Mouse (Mus musculus): ENCODE data around the gene Mical3. TPM values are rescaled to one million over a fixed set of nuclear protein-coding genes. Genes with fewer than 3 reads are reported as not detected.
A peak's percentile ranks its signal among the peaks of the same experiment; 100 is the strongest.

Mical3 gene
- polyA plus RNA-seq, 1 experiment: 16.2 TPM

DNA sequence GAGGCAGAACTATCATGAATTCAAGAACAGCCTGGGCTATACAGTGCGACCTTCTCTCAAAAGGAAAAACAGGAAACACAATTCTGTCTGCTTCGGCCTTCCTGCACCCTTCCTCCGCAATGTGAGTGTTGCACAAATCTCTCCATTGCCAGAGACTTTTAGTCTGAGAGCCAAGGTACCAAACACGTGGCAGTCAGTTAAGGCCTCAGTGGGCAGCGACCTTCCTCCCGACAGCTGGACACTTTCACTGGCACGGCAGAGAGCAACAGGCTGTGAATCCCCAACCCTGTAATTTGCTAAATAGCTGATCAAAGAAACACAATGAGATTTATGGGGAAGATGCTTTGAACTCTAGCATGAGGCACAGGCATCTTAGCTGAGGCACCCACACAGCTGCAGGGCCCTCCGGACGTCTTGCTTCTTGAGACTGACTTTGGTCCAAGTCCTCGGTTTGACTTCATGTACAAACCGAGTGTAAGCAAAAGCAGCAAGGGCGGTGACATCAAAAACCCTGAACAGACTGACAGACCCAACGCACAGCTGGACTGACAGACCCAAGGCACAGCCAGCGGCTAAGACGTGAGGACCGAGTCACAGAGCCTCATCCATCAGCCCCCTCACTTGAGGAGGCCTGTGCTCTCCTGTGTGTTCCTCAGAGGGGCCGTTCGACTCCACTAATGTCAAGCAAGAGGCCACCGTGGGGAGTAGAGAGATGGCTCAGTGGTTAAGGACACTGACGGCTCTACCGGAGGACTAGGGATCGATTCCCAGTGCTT, 73.4 kb downstream of the Mical3 start:
- WGBS: 89% methylated on average over 22 of the region's 22 CpGs
- no peaks in the 10 kb centered on the region for H3K27me3 ChIP-seq (ENCODE audit: control insufficient read depth, insufficient read depth, low read length)
- no peak for DNase-seq
- no peak overlapping the region for H3K4me3 ChIP-seq (ENCODE audit: control insufficient read depth, insufficient read depth, low read length)
- no peaks in the 10 kb centered on the region for H3K36me3 ChIP-seq (ENCODE audit: control insufficient read depth, insufficient read depth, low read length)
- peak overlapping the region; percentile 47; the same call in 1 of the 2 replicates for H3K27ac ChIP-seq (ENCODE audit: control insufficient read depth, insufficient read depth, low read length)
- TF ChIP-seq POLR2A (IDR thresholded peaks at IDR 0.05; ENCODE audit: control insufficient read depth, extremely low read depth, insufficient read depth, low read length, poor library complexity) (no peak), CTCF (IDR thresholded peaks at IDR 0.05; ENCODE audit: borderline replicate concordance, control insufficient read depth, extremely low read depth, insufficient read depth, low read length, poor library complexity) (no peak)
- H3K4me1 ChIP-seq (replicated peaks; ENCODE audit: control insufficient read depth, insufficient read depth, low read length): peaks cover 42% of the 10 kb centered on the region

GRCm38 (mm10) chr6:121055496-121055895, 75.3 kb downstream of the Mical3 start:
- Histone ChIP-seq H3K4me1 (replicated peaks; ENCODE audit: control insufficient read depth, insufficient read depth, low read length) (peaks cover 40% of the 10 kb centered on the region), H3K27ac (ENCODE audit: control insufficient read depth, insufficient read depth, low read length) (no peak overlapping the region), H3K27me3 (ENCODE audit: control insufficient read depth, insufficient read depth, low read length) (no peaks in the 10 kb centered on the region), H3K36me3 (ENCODE audit: control insufficient read depth, insufficient read depth, low read length) (no peaks in the 10 kb centered on the region), H3K4me3 (ENCODE audit: control insufficient read depth, insufficient read depth, low read length) (no peak overlapping the region)
- no peak for TF ChIP-seq CTCF (IDR thresholded peaks at IDR 0.05; ENCODE audit: borderline replicate concordance, control insufficient read depth, extremely low read depth, insufficient read depth, low read length, poor library complexity)
- TF ChIP-seq POLR2A (IDR thresholded peaks at IDR 0.05; ENCODE audit: control insufficient read depth, extremely low read depth, insufficient read depth, low read length, poor library complexity): no peak
- 24% methylated on average over 3 of the region's 3 CpGs for WGBS
- no peak for DNase-seq

DNA sequence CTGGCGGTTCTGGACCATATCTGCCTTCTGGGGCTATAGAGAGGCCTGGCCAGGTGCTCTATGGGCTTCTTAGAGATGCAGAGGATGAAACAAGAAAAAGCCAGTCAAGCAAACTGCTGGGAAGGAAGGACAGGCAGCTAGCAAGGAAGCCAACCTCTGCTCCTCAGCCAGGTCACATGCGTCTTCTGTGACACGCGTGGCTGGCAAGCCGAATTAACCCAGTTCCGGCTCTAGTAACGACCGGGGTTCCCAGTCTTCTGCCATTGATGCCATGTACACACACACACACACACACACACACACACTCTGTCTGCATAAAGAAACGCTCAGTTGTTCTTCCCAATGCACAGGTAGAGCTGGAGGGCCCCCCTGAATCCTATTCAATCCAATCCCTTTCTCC, 75.9 kb downstream of the Mical3 start:
- Histone ChIP-seq H3K36me3 (ENCODE audit: control insufficient read depth, insufficient read depth, low read length) (no peaks in the 10 kb centered on the region), H3K4me1 (replicated peaks; ENCODE audit: control insufficient read depth, insufficient read depth, low read length) (peaks cover 40% of the 10 kb centered on the region), H3K27me3 (ENCODE audit: control insufficient read depth, insufficient read depth, low read length) (no peaks in the 10 kb centered on the region), H3K27ac (ENCODE audit: control insufficient read depth, insufficient read depth, low read length) (no peak overlapping the region), H3K4me3 (ENCODE audit: control insufficient read depth, insufficient read depth, low read length) (no peak overlapping the region)
- WGBS: 99% methylated on average over 9 of the region's 9 CpGs
- DNase-seq: no peak
- no peak for TF ChIP-seq CTCF (IDR thresholded peaks at IDR 0.05; ENCODE audit: borderline replicate concordance, control insufficient read depth, extremely low read depth, insufficient read depth, low read length, poor library complexity)
- TF ChIP-seq POLR2A (IDR thresholded peaks at IDR 0.05; ENCODE audit: control insufficient read depth, extremely low read depth, insufficient read depth, low read length, poor library complexity): no peak

DNA sequence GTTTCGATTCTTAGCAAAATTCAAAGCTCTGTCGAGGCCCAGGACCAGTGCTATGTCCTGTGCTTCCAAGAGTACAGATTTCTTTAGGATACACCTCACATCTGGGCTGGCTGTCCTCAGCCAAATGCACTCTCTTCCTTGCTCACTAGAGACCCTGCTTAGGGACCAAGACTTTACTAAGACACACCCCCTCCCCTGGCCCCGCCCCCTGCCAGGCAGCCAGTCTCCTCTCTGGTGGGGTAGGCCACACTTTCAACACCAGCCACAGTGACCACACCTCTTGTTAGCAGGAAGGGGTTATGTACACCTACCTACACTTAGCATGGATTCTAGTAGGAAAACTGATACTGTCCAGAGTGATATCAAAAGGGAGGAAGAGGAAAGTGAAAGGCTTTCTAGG, 76.5 kb downstream of the Mical3 start:
- no peak for DNase-seq
- no peak overlapping the region for H3K4me3 ChIP-seq (ENCODE audit: control insufficient read depth, insufficient read depth, low read length)
- no peak overlapping the region for H3K27ac ChIP-seq (ENCODE audit: control insufficient read depth, insufficient read depth, low read length)
- no peaks in the 10 kb centered on the region for H3K36me3 ChIP-seq (ENCODE audit: control insufficient read depth, insufficient read depth, low read length)
- no peaks in the 10 kb centered on the region for H3K27me3 ChIP-seq (ENCODE audit: control insufficient read depth, insufficient read depth, low read length)
- H3K4me1 ChIP-seq (replicated peaks; ENCODE audit: control insufficient read depth, insufficient read depth, low read length): peaks cover 40% of the 10 kb centered on the region
- WGBS: 88% methylated on average over 3 of the region's 3 CpGs
- no peak for TF ChIP-seq POLR2A (IDR thresholded peaks at IDR 0.05; ENCODE audit: control insufficient read depth, extremely low read depth, insufficient read depth, low read length, poor library complexity)
- TF ChIP-seq CTCF (IDR thresholded peaks at IDR 0.05; ENCODE audit: borderline replicate concordance, control insufficient read depth, extremely low read depth, insufficient read depth, low read length, poor library complexity): no peak

DNA sequence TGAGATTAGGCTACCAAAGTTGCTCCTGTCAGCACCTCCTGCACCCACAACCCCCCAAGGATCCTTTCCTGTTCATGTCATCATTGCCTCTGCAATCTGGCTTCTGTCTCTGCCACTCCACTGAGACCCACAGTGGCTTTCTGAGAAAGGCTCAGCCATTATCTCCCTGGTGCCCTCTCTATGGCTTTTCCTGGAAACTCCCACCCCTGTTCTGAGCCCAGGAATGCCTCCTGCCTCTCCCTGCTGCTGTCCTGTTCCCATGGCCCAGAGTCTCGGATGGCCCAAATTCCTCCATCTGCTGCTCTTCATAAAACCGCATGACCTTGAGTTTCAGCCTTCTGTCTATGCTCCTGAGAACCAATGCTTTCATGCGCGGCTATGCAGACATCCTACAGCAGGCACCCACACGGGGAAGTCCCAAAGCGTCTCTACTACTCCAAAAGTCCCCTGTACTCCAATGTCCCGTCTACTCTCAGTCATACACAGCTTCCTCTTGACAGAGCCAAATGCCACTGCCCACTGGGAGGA, 77.2 kb downstream of the Mical3 start:
- H3K4me3 ChIP-seq (ENCODE audit: control insufficient read depth, insufficient read depth, low read length): no peak overlapping the region
- WGBS: 61% methylated on average over 7 of the region's 7 CpGs
- H3K27me3 ChIP-seq (ENCODE audit: control insufficient read depth, insufficient read depth, low read length): no peaks in the 10 kb centered on the region
- DNase-seq: no peak
- TF ChIP-seq CTCF (IDR thresholded peaks at IDR 0.05; ENCODE audit: borderline replicate concordance, control insufficient read depth, extremely low read depth, insufficient read depth, low read length, poor library complexity): no peak
- no peak for TF ChIP-seq POLR2A (IDR thresholded peaks at IDR 0.05; ENCODE audit: control insufficient read depth, extremely low read depth, insufficient read depth, low read length, poor library complexity)
- peaks cover 40% of the 10 kb centered on the region for H3K4me1 ChIP-seq (replicated peaks; ENCODE audit: control insufficient read depth, insufficient read depth, low read length)
- H3K36me3 ChIP-seq (ENCODE audit: control insufficient read depth, insufficient read depth, low read length): no peaks in the 10 kb centered on the region
- 0 out of 2 replicates have a peak overlapping the region, but pooled peaks have one; percentile 15 for H3K27ac ChIP-seq (ENCODE audit: control insufficient read depth, insufficient read depth, low read length)

DNA sequence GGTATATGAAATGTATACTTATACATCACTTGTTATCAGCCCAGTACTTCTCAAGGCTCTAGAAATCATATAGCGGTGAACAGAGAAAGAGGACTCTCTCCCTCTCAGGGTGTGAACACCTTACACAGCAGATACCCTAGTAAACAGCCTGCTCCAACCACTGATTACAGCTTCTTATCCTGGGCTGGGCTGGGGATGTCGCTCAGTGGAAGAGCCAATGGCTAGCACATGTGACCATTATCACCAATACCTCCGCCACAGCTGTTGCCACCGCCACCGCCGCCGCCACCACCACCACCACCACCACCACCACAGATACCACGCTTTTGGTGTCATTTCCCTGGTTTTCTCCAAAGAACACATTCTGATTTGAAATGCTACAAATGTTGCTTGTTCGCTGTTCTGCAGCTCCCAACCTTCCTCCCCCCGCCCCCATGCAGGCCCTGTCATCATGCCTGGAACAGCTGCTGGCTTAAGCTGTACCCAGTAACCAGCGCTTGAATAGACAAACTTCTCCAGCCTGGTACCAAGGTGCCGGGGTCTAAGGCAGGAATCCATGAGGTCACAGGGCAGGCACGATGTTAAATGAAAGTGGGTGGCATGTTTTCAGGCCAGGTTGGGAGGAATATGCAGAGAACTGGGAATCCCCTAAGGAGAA, 78.7 kb downstream of the Mical3 start:
- Histone ChIP-seq H3K4me1 (replicated peaks; ENCODE audit: control insufficient read depth, insufficient read depth, low read length) (peaks cover 33% of the 10 kb centered on the region), H3K27me3 (ENCODE audit: control insufficient read depth, insufficient read depth, low read length) (no peaks in the 10 kb centered on the region), H3K4me3 (ENCODE audit: control insufficient read depth, insufficient read depth, low read length) (no peak overlapping the region), H3K36me3 (ENCODE audit: control insufficient read depth, insufficient read depth, low read length) (no peaks in the 10 kb centered on the region), H3K27ac (ENCODE audit: control insufficient read depth, insufficient read depth, low read length) (no peak overlapping the region)
- 97% methylated on average over 13 of the region's 13 CpGs for WGBS
- TF ChIP-seq POLR2A (IDR thresholded peaks at IDR 0.05; ENCODE audit: control insufficient read depth, extremely low read depth, insufficient read depth, low read length, poor library complexity) (no peak), CTCF (IDR thresholded peaks at IDR 0.05; ENCODE audit: borderline replicate concordance, control insufficient read depth, extremely low read depth, insufficient read depth, low read length, poor library complexity) (no peak)
- no peak for DNase-seq

All from thymus, adult 2 months (tissue).